Mouse (Mus musculus): ENCODE data around the gene Hist2h2bb.

Hist2h2bb gene

GRCm38 (mm10) chr3:96290727-96291126 is 21.2 kb downstream of the Hist2h2bb start:
- in situ Hi-C loops (cut with MboI; ENCODE audit: unreplicated experiment in 2 of 2) = loop anchor here (25.0 kb wide), 1 partner anchor 347 kb away; the partner anchor contains the start of genes Gm42957 (in 2 of the 2), Itga10 (in 2 of the 2), Pex11b (in 2 of the 2) and Rbm8a (in 2 of the 2)

- in situ Hi-C loops (cut with MboI; ENCODE audit: unreplicated experiment in 2 of 2) = loop anchor here (25.0 kb wide), 1 partner anchor 345 kb away; the partner anchor contains the start of genes Gm42957 (in 2 of the 2), Itga10 (in 2 of the 2), Pex11b (in 2 of the 2) and Rbm8a (in 2 of the 2)
Observed at GRCm38 (mm10) chr3:96292641-96293040, 23.1 kb downstream of the Hist2h2bb start.

GRCm38 (mm10) chr3:96293368-96293767 is 23.8 kb downstream of the Hist2h2bb start:
- in situ Hi-C loops (cut with MboI; ENCODE audit: unreplicated experiment in 2 of 2) = loop anchor here (25.0 kb wide), 1 partner anchor 344 kb away; the partner anchor contains the start of genes Gm42957 (in 2 of the 2), Itga10 (in 2 of the 2), Pex11b (in 2 of the 2) and Rbm8a (in 2 of the 2)

- in situ Hi-C loops (cut with MboI; ENCODE audit: unreplicated experiment in 2 of 2) = loop anchor here (25.0 kb wide), 1 partner anchor 344 kb away; the partner anchor contains the start of genes Gm42957 (in 2 of the 2), Itga10 (in 2 of the 2), Pex11b (in 2 of the 2) and Rbm8a (in 2 of the 2)
Observed at GRCm38 (mm10) chr3:96293787-96294186, 24.2 kb downstream of the Hist2h2bb start, which contains the start of gene Fcgr1. Gene Fcgr1, minus strand, starts transcription at chr3:96293969.

- in situ Hi-C loops (cut with MboI; ENCODE audit: unreplicated experiment in 2 of 2) = loop anchor here (25.0 kb wide), 1 partner anchor 339 kb away; the partner anchor contains the start of genes Gm42957 (in 2 of the 2), Itga10 (in 2 of the 2), Pex11b (in 2 of the 2) and Rbm8a (in 2 of the 2)
Observed at GRCm38 (mm10) chr3:96298360-96298759, 28.8 kb downstream of the Hist2h2bb start.

- in situ Hi-C loops (cut with MboI; ENCODE audit: unreplicated experiment in 2 of 2) = loop anchor here (25.0 kb wide), 1 partner anchor 338 kb away; the partner anchor contains the start of genes Gm42957 (in 2 of the 2), Itga10 (in 2 of the 2), Pex11b (in 2 of the 2) and Rbm8a (in 2 of the 2)
Observed at GRCm38 (mm10) chr3:96299562-96299961, 30.0 kb downstream of the Hist2h2bb start.

GRCm38 (mm10) chr3:96300706-96301529 is 31.4 kb downstream of the Hist2h2bb start:
- in situ Hi-C loops (cut with MboI; ENCODE audit: unreplicated experiment in 2 of 2) = loop anchor here in 1 of 2 experiments (10.0 kb wide), 1 partner anchor 234 kb away; no protein-coding TSS in a partner anchor

- in situ Hi-C loops (cut with MboI; ENCODE audit: unreplicated experiment in 2 of 2) = loop anchor here in 1 of 2 experiments (10.0 kb wide), 1 partner anchor 233 kb away; no protein-coding TSS in a partner anchor
Observed at GRCm38 (mm10) chr3:96302076-96302475, 32.5 kb downstream of the Hist2h2bb start.

- in situ Hi-C loops (cut with MboI; ENCODE audit: unreplicated experiment in 2 of 2) = loop anchor here in 1 of 2 experiments (10.0 kb wide), 1 partner anchor 228 kb away; no protein-coding TSS in a partner anchor
Observed at GRCm38 (mm10) chr3:96306506-96306905, 37.0 kb downstream of the Hist2h2bb start.

GRCm38 (mm10) chr3:96309441-96309840 is 39.9 kb downstream of the Hist2h2bb start:
- in situ Hi-C loops (cut with MboI; ENCODE audit: unreplicated experiment in 2 of 2) = loop anchor here in 1 of 2 experiments (10.0 kb wide), 1 partner anchor 225 kb away; no protein-coding TSS in a partner anchor

GRCm38 (mm10) chr3:96312341-96313098 is 43.0 kb downstream of the Hist2h2bb start:
- in situ Hi-C loops (cut with MboI; ENCODE audit: unreplicated experiment in 2 of 2) = no loop called here

Data from v-Abl transformed pro-B cells (cell line).